Mouse (Mus musculus) cerebellum, adult 2 months (tissue): Measurements from ENCODE around the gene Mgmt.

Experiments used
- CTCF ChIP-seq: fragments of 200-500 bp; IDR thresholded peaks from 2 replicates; pipeline ENCODE4 v1.5.1; 2011; ENCODE audit warnings: low read depth, mild to moderate bottlenecking, control low read depth, low read length, moderate library complexity, borderline replicate concordance; ENCODE audit not compliant: insufficient read depth
- POLR2A ChIP-seq: fragments of 200-500 bp; IDR thresholded peaks from 2 replicates; pipeline ENCODE4 v1.6.1; 2011; ENCODE audit warnings: low read length, control low read depth, borderline replicate concordance; ENCODE audit not compliant: insufficient read depth

DNA sequence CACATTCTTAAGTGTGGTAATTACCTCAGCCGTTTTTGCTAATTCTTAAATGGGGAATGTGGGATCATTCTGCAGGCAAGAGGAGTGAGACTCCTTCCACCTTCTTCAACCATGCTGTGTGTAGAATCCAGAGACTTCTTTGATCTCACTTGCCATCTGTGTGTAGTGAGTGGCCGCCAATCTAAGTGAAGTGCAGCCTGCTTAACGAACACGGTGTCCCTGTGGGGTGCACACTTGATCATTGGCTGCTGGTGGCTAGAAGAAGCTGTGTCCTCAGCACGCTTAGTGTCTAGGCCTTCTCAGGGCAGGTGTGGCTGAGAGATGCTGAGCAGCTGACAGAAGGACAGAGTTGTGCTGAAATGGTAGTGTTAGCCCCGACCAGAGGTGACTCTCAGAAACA, 113.9 kb downstream of the Mgmt start:
- TF ChIP-seq CTCF (no peak), POLR2A (no peak)
